Mouse (Mus musculus) limb, embryonic 10.5 days (tissue): Measurements from ENCODE around the gene Ednrb. TPM values are rescaled to one million over a fixed set of nuclear protein-coding genes. Genes with fewer than 3 reads are reported as not detected.

ENCODE experiments used
- DNase-seq: peaks from one replicate; pipeline ENCODE4 v3.0.0-alpha.2; 2017; ENCODE audit warnings: low spot score
- H3K27ac ChIP-seq: fragments of 300-500 bp; sonication (generic); 2 replicates; pipeline ENCODE4 v1.5.1; 2016; ENCODE audit warnings: mild to moderate bottlenecking
- H3K27me3 ChIP-seq: fragments of 300-500 bp; sonication (generic); 2 replicates; pipeline ENCODE4 v1.6.1; 2016; ENCODE audit warnings: low read depth, mild to moderate bottlenecking; ENCODE audit not compliant: poor library complexity, severe bottlenecking
- H3K36me3 ChIP-seq: fragments of 300-500 bp; sonication (generic); 2 replicates; pipeline ENCODE4 v1.6.1; 2016; ENCODE audit warnings: mild to moderate bottlenecking, moderate library complexity
- H3K4me1 ChIP-seq: fragments of 300-500 bp; sonication (generic); 2 replicates; pipeline ENCODE4 v1.6.1; 2016
- H3K4me3 ChIP-seq: fragments of 300-500 bp; sonication (generic); 2 replicates; pipeline ENCODE4 v1.5.1; 2016; ENCODE audit warnings: mild to moderate bottlenecking, moderate library complexity
- H3K9me3 ChIP-seq: fragments of 300-500 bp; sonication (generic); replicated peaks from 2 replicates; pipeline ENCODE4 v1.6.1; 2016; ENCODE audit warnings: mild to moderate bottlenecking
- WGBS: fragments of 180-500 bp; shearing (Covaris S2); methylation state at CpG from one replicate; pipeline ENCODE4 v1.1.7; 2016; 5-methylcytosine and 5-hydroxymethylcytosine counted together
- polyA plus RNA-seq: library from polyadenylated mRNA; unstranded; fragments of >200 nt; fragmentation: Nextera tagmentation; extraction: Ambion mirVana; gene quantifications from 2 replicates; pipeline ENCODE4 v1.2.1, GENCODE M21; 2016

Ednrb gene
- polyA plus RNA-seq, 1 experiment from 2014 or later, result 4.0 TPM

DNA sequence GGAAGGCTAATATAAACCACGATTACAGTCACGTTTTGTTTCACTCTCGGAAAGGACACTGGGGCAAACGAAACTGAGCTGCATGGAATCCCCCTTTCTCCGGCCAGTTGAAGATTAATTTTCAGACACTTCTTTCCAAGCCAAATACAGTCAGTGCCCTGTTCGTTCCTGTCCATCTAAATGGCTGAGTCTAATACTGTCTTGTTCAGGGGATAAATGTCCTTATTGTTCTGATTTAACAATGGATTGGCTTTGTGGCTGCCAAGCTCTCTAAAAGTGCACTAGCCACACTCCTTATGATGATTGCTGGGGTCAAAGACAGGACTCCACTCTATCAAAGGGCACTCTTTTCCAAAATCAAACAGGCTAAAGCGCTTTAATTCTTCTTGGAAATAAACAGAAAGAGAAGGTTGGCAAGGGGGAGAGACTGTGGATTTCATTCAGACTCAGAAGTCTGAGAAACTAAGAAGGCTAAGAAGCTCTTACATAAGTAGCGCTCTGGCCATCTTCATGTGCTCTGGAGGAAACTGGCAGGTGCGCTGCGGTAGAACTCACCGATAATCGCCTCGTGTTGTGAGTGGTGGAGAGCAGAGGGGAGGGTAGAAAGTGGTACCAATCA, 65.6 kb downstream of the Ednrb start:
- H3K27me3 ChIP-seq, result no peaks in the 10 kb centered on the region
- 72% methylated on average over 13 of the region's 13 CpGs for WGBS
- no peaks in the 10 kb centered on the region for H3K36me3 ChIP-seq
- no peaks in the 10 kb centered on the region for H3K4me1 ChIP-seq
- no peak for DNase-seq
- H3K9me3 ChIP-seq, result no peaks in the 10 kb centered on the region
- H3K27ac ChIP-seq, result no peak overlapping the region
- H3K4me3 ChIP-seq, result no peak overlapping the region

DNA sequence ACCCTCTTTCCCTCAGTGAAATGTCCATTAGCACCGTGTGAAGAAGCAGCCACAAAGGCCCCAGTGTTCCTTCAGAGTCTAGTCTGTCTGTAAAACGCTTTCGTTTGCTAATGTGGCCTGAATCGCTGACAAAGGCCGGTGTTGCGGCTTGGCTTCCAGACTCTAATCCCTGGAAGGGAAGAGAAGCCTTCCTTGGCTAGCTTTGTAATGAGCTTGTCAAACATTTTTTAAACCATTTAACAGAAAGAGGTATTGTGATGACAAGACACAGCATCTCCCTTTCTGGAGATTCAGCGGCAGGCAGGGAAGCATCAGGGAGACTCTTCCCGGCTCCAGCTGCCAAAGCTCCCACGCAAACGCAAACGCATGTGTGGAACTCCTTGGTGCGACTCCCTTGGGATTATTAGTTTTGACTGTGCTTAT, 66.2 kb downstream of the Ednrb start:
- Histone ChIP-seq H3K9me3 (no peaks in the 10 kb centered on the region), H3K27ac (no peak overlapping the region), H3K4me3 (no peak overlapping the region), H3K36me3 (no peaks in the 10 kb centered on the region), H3K27me3 (no peaks in the 10 kb centered on the region), H3K4me1 (no peaks in the 10 kb centered on the region)
- no peak for DNase-seq
- WGBS, result 36% methylated on average over 12 of the region's 12 CpGs

DNA sequence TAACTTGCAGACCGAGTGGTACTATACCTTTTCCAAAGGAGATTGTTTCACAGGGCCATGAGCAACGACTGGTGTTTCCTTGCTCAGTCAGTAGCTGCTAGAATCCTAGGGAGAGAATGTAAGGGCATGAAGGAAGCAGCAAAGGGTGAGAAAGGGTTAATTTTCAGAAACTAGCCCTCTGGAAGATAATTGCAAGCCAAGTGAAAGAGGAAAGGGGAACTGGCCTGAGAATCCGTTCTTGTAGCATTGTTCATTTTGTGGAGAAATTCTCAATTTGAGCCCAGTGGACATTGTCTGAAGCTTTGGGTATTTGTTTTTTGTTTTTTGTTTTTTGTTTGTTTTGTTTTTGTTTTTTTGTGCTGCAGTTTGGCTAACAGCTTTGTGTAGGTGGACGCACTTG, 66.8 kb downstream of the Ednrb start:
- Histone ChIP-seq H3K4me3 (no peak overlapping the region), H3K27ac (no peak overlapping the region), H3K36me3 (no peaks in the 10 kb centered on the region), H3K4me1 (no peaks in the 10 kb centered on the region), H3K27me3 (no peaks in the 10 kb centered on the region), H3K9me3 (no peaks in the 10 kb centered on the region)
- DNase-seq, result no peak
- 50% methylated on average over 4 of the region's 4 CpGs for WGBS

DNA sequence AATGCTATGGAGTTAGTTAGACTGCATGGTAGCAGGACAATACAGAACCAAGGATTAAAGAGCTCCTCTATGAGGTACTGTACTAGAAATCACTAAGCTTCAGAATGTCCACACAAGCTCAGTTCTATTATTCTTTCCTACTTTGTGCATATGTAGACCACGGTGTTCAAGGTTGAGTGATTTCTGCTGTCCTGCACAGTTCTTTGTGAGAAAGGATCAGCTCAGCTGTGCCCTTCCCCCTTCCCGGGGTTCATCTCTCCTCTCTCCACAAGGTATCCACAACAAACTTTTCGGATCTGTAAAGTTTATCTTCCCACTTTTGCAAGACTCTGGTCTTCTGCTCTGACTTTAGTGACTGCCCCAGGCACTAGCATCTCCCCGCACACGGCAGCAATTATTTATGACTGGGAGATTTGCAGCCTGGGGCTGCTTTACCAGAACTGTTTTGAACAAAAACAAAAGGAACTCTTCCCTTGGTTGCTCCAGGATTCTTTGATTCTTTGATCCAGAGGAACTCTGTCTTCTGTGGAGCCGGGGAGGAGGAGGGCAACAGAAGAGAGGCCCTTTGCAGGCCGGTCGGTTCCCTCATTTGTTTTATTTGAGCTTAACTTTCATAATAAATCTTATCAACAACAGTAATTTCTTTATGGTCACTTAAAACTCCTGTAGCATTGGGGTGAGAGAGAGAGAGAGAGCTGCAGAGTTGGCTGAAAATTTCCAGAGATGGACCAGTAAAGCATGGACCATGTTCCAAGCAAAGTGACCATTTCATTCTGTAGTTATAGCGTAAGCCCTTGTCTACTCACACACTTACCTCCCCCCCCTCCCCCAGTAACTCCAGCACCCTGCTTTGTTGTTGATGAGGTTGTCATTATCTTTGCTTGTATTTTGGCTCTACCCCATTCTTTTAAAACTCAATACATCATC, 74.6 kb downstream of the Ednrb start:
- no peaks in the 10 kb centered on the region for H3K27me3 ChIP-seq
- H3K9me3 ChIP-seq, result no peaks in the 10 kb centered on the region
- no peak for DNase-seq
- H3K4me3 ChIP-seq, result no peak overlapping the region
- 45% methylated on average over 9 of the region's 9 CpGs for WGBS
- H3K36me3 ChIP-seq, result no peaks in the 10 kb centered on the region
- H3K4me1 ChIP-seq, result peaks cover 5% of the 10 kb centered on the region; the same call in 1 of the 2 replicates
- no peak overlapping the region for H3K27ac ChIP-seq

DNA sequence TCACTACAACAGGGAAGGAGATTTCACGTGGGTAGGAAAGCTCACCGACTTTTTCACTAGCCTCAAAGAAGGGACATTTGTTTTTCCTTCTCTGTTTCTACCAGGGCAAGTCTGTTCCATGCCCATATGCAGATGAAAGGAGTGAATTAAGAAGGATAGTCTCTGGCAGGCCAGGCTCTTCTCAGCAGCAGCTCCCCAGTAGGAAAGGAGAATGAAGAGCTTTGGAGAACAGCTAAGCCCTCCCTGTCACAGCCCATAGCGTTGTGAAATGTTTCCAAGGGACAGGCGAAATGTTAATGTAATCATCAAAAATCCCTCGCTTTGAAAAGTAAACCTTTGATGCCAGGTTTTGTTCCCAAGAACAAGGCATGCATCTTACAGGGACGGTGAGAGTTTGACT, 76.7 kb downstream of the Ednrb start:
- no peak overlapping the region for H3K27ac ChIP-seq
- H3K27me3 ChIP-seq, result no peaks in the 10 kb centered on the region
- DNase-seq, result no peak

More for the DNA sequence above, 76.7 kb downstream of the Ednrb start:
- Histone ChIP-seq H3K9me3 (no peaks in the 10 kb centered on the region), H3K36me3 (no peaks in the 10 kb centered on the region), H3K4me3 (no peak overlapping the region), H3K4me1 (peaks cover 5% of the 10 kb centered on the region; the same call in 1 of the 2 replicates)
- 67% methylated on average over 6 of the region's 6 CpGs for WGBS

Other genes with a start within 250 kb of the Ednrb start
- 0.62 and 1.4 TPM in 2 replicates for gene Slain1, start 194.2 kb downstream of the Ednrb start, polyA plus RNA-seq